In genomic region chr11:116371894-116372450, GRCm38 (mm10) we compare ENCODE assay signal across 24 mouse cellular contexts. TPM values are rescaled to one million over a fixed set of nuclear protein-coding genes. Genes with fewer than 3 reads are reported as not detected.
DNase-seq lines count a peak whose midpoint lies in the region; ATAC-seq and TF ChIP-seq lines count a peak whose summit lies in the region.
"Had no signal": no experiment of that assay in that cellular context is flagged by ENCODE, and none has a peak within 500 bp of the region (broad histone marks: within the 10 kb centered on the region; RNA-seq: fewer than 3 reads in every experiment).

No protein-coding gene starts in this region.

- TF ChIP-seq POLR2A in lung, adult 2 months (IDR thresholded peaks at IDR 0.05; ENCODE audit: borderline replicate concordance, extremely low read depth, low read depth, low read length), result no peak

- no peaks in the 10 kb centered on the region for H3K9me3 ChIP-seq in limb, embryonic 11.5 days (ENCODE audit: control insufficient read depth, low read length)
- H3K9me3 ChIP-seq in limb, embryonic 10.5 days (replicated peaks), result no peaks in the 10 kb centered on the region
- H3K9me3 ChIP-seq in ES-E14 (ENCODE audit: control insufficient read depth, insufficient read depth, low read depth, low read length), result no peaks in the 10 kb centered on the region
- H3K9me3 ChIP-seq in stomach, postnatal 0 days (ENCODE audit: control insufficient read depth, low read length), result no peaks in the 10 kb centered on the region
- H3K9me3 ChIP-seq: megakaryocyte, embryonic 14.5 days; midbrain, embryonic 13.5 days had no signal

- in situ Hi-C loops in ES-E14 (cut with MboI; ENCODE audit: low sequenced_read_pairs in 2 of 2, unreplicated experiment in 2 of 2), result no loop called here

- no peak for TF ChIP-seq EP300 in stomach, postnatal 0 days (optimal IDR thresholded peaks at IDR 0.05)

- no peak for TF ChIP-seq CTCF in stomach, postnatal 0 days (IDR thresholded peaks at IDR 0.05; ENCODE audit: low read depth)
- no peak for TF ChIP-seq CTCF in lung, adult 2 months (IDR thresholded peaks at IDR 0.05; ENCODE audit: insufficient read depth, low read length)

- peak overlapping the region; percentile 5; the same call in 1 of the 2 replicates for H3K9ac ChIP-seq in limb, embryonic 11.5 days (ENCODE audit: low read length)
- no peak overlapping the region for H3K9ac ChIP-seq in ES-E14 (ENCODE audit: insufficient read depth, low read depth, low read length, poor library complexity, severe bottlenecking)
- no peak overlapping the region for H3K9ac ChIP-seq in stomach, postnatal 0 days (ENCODE audit: low read length)
- H3K9ac ChIP-seq: forebrain, postnatal 0 days; lung, embryonic 14.5 days; midbrain, embryonic 13.5 days had no signal

- no peaks in the 10 kb centered on the region for H3K36me3 ChIP-seq in limb, embryonic 11.5 days (ENCODE audit: control insufficient read depth, insufficient read depth, low read length)
- no peaks in the 10 kb centered on the region for H3K36me3 ChIP-seq in limb, embryonic 10.5 days
- no peaks in the 10 kb centered on the region for H3K36me3 ChIP-seq in ES-E14 (ENCODE audit: control insufficient read depth, insufficient read depth, low read length, poor library complexity, severe bottlenecking)
- no peaks in the 10 kb centered on the region for H3K36me3 ChIP-seq in stomach, postnatal 0 days (ENCODE audit: control insufficient read depth, insufficient read depth, low read length)

- no peak overlapping the region for H3K4me2 ChIP-seq in limb, embryonic 11.5 days (ENCODE audit: low read depth, severe bottlenecking)
- H3K4me2 ChIP-seq in stomach, postnatal 0 days (replicated peaks; ENCODE audit: low read depth), result no peak overlapping the region
- H3K4me2 ChIP-seq: lung, embryonic 14.5 days; midbrain, embryonic 13.5 days had no signal

- WGBS in limb, embryonic 11.5 days, result 70% methylated on average over 4 of the region's 4 CpGs
- WGBS in limb, embryonic 10.5 days, result 81% methylated on average over 4 of the region's 4 CpGs
- WGBS in stomach, postnatal 0 days, result 70% methylated on average over 4 of the region's 4 CpGs
- 81% methylated on average over 4 of the region's 4 CpGs for WGBS in lung, adult 2 months

- DNase-seq in limb, embryonic 11.5 days (ENCODE audit: low spot score), result no peak
- no peak for DNase-seq in limb, embryonic 10.5 days (ENCODE audit: low spot score)
- peak; percentile 30 for DNase-seq in ES-E14 (ENCODE audit: low read depth, low spot score)
- peak; percentile 30 for DNase-seq in brain, adult 2 months (ENCODE audit: low read depth, low spot score)
- DNase-seq in stomach, postnatal 0 days (ENCODE audit: low spot score), result peak; percentile 57
- no peak for DNase-seq in lung, adult 2 months
- DNase-seq in layer of hippocampus, postnatal 36 days, result no peak
- DNase-seq: adrenal gland, adult 8-10 months; cerebellum, adult 8-10 months; forebrain, postnatal 0 days; gastrocnemius, postnatal 14 days; heart, adult 11 months; kidney, adult 18-20 months; kidney, postnatal 4 days; lung, postnatal 36 days; thymus, postnatal 25 days had no signal

- H3K27me3 ChIP-seq in limb, embryonic 11.5 days (ENCODE audit: control insufficient read depth, insufficient read depth, low read length), result no peaks in the 10 kb centered on the region
- H3K27me3 ChIP-seq in limb, embryonic 10.5 days (ENCODE audit: low read depth, poor library complexity, severe bottlenecking), result no peaks in the 10 kb centered on the region
- no peaks in the 10 kb centered on the region for H3K27me3 ChIP-seq in stomach, postnatal 0 days (ENCODE audit: control insufficient read depth, insufficient read depth, low read length)
- H3K27me3 ChIP-seq: megakaryocyte, embryonic 14.5 days; midbrain, embryonic 13.5 days; Patski had no signal

- H3K4me3 ChIP-seq in limb, embryonic 11.5 days (ENCODE audit: low read depth, low read length), result no peak overlapping the region
- H3K4me3 ChIP-seq in limb, embryonic 10.5 days, result no peak overlapping the region
- no peak overlapping the region for H3K4me3 ChIP-seq in ES-E14 (ENCODE audit: insufficient read depth in 1 of 2, low read depth in 1 of 2, low read length in 2 of 2, poor library complexity in 1 of 2, severe bottlenecking in 1 of 2)
- H3K4me3 ChIP-seq in stomach, postnatal 0 days (ENCODE audit: low read depth, low read length), result no peak overlapping the region
- H3K4me3 ChIP-seq in lung, adult 2 months (replicated peaks; ENCODE audit: extremely low read depth, low read depth, low read length), result no peak overlapping the region
- H3K4me3 ChIP-seq: left cerebral cortex, adult 2 months; megakaryocyte, embryonic 14.5 days; midbrain, embryonic 13.5 days had no signal

- no peaks in the 10 kb centered on the region for H3K4me1 ChIP-seq in limb, embryonic 11.5 days (ENCODE audit: control insufficient read depth, insufficient read depth, low read length)
- H3K4me1 ChIP-seq in limb, embryonic 10.5 days, result peaks cover 13% of the 10 kb centered on the region
- peaks cover 0 to 10% of the 10 kb centered on the region in 2 experiments; a peak in 2 of 4 replicates for H3K4me1 ChIP-seq in ES-E14 (ENCODE audit: control insufficient read depth in 2 of 2, insufficient read depth in 2 of 2, low read length in 2 of 2, poor library complexity in 1 of 2)
- no peaks in the 10 kb centered on the region for H3K4me1 ChIP-seq in stomach, postnatal 0 days (replicated peaks; ENCODE audit: control insufficient read depth, insufficient read depth)
- H3K4me1 ChIP-seq in lung, adult 2 months (ENCODE audit: control insufficient read depth, insufficient read depth, low read length), result peaks cover 2% of the 10 kb centered on the region; the same call in 1 of the 2 replicates
- H3K4me1 ChIP-seq: midbrain, embryonic 13.5 days had no signal

- no peak overlapping the region for H3K27ac ChIP-seq in limb, embryonic 11.5 days (replicated peaks; ENCODE audit: low read depth, low read length)
- no peak overlapping the region for H3K27ac ChIP-seq in limb, embryonic 10.5 days
- peak overlapping the region; percentile 70; the same call in 1 of the 2 replicates for H3K27ac ChIP-seq in ES-E14 (ENCODE audit: insufficient read depth, low read depth, low read length, poor library complexity, severe bottlenecking)
- H3K27ac ChIP-seq in stomach, postnatal 0 days (replicated peaks), result peak overlapping the region; percentile 49; the same call in 1 of the 2 replicates
- H3K27ac ChIP-seq: hindbrain, postnatal 0 days; left cerebral cortex, adult 2 months; midbrain, embryonic 13.5 days had no signal

- ATAC-seq in limb, embryonic 11.5 days (ENCODE audit: insufficient number of reproducible peaks, low FRiP score, low TSS enrichment, low read depth), result no peak
- ATAC-seq in stomach, postnatal 0 days (ENCODE audit: low FRiP score, low TSS enrichment), result peak; percentile 91
- ATAC-seq: activated CD4-positive, CD25-positive, alpha-beta regulatory T cell, adult 4 months; forebrain, postnatal 0 days; hindbrain, postnatal 0 days; midbrain, embryonic 13.5 days; Patski had no signal

TF ChIP-seq in ES-E14, 5 proteins besides CTCF, POLR2A, EP300 and RAD21:
- TF ChIP-seq CHD2 (IDR thresholded peaks at IDR 0.05; ENCODE audit: low read depth, low read length), result no peak
- TF ChIP-seq ZNF384 (IDR thresholded peaks at IDR 0.05; ENCODE audit: low read depth, low read length), result 0 out of 2 replicates have a peak, but pooled peaks have one; percentile 10

RNA-seq across cellular contexts. Expression of gene Foxj1, which starts 36.8 kb away (rescaled TPM):
- 0.09 and 0.20 TPM in 2 replicates for polyA plus RNA-seq in limb, embryonic 11.5 days (2014; fragmentation: Nextera tagmentation; extraction: Ambion mirVana)
- polyA plus RNA-seq in limb, embryonic 10.5 days (2016; fragmentation: Nextera tagmentation; extraction: Ambion mirVana), result 0.68 and 1.5 TPM in 2 replicates
- 0.67 and 1.2 TPM in 2 replicates for total RNA-seq in ES-E14 (2012; rRNA removed)
- 0.19 and 0.40 TPM in 2 replicates for polyA plus RNA-seq in stomach, postnatal 0 days (2015; fragmentation: Nextera tagmentation; extraction: Ambion mirVana)
- 78.4 and 114 TPM in 2 replicates for polyA plus RNA-seq in lung, adult 2 months (2012; rRNA removed)
- 1 to 10 TPM; 4.3 to 5.8 TPM for total RNA-seq in layer of hippocampus, postnatal 36 days (2021)
- total RNA-seq: hematopoietic stem cell, adult 5-6 weeks had no signal
- polyA plus RNA-seq: activated CD4-positive, CD25-positive, alpha-beta regulatory T cell, adult 4 months had no signal

RNA-seq across cellular contexts. Expression of gene Rnf157, which starts 40.9 kb away (rescaled TPM):
- polyA plus RNA-seq in limb, embryonic 11.5 days (2014; fragmentation: Nextera tagmentation; extraction: Ambion mirVana), result 20.8 and 23.2 TPM in 2 replicates
- polyA plus RNA-seq in limb, embryonic 10.5 days (2016; fragmentation: Nextera tagmentation; extraction: Ambion mirVana), result 11.1 and 18.3 TPM in 2 replicates
- total RNA-seq in ES-E14 (2012; rRNA removed), result 3.7 and 6.1 TPM in 2 replicates
- 2.8 and 3.0 TPM in 2 replicates for polyA plus RNA-seq in stomach, postnatal 0 days (2015; fragmentation: Nextera tagmentation; extraction: Ambion mirVana)
- polyA plus RNA-seq in lung, adult 2 months (2012; rRNA removed), result 3.0 and 3.6 TPM in 2 replicates
- 100 to 1,000 TPM; 212 to 247 TPM for total RNA-seq in layer of hippocampus, postnatal 36 days (2021)

Comparison
In these comparisons a context has a peak if more than half of its experiments do, and no peak if none do; other contexts are left out.
1. DNase-seq: peak in ES-E14 (single experiment), brain, adult 2 months (single experiment) and stomach, postnatal 0 days (single experiment); none in limb, embryonic 11.5 days (single experiment), limb, embryonic 10.5 days (single experiment), lung, adult 2 months (single experiment) and layer of hippocampus, postnatal 36 days (0 of 2).
2. H3K27ac ChIP-seq: peak in ES-E14 (single experiment) and stomach, postnatal 0 days (single experiment); none in limb, embryonic 11.5 days (single experiment) and limb, embryonic 10.5 days (single experiment).
3. RNA of gene Foxj1, which starts 36.8 kb away (polyA plus RNA-seq): 78.4 to 114 TPM in lung, adult 2 months; 0.68 to 1.5 TPM in limb, embryonic 10.5 days, 0.09 to 0.20 TPM in limb, embryonic 11.5 days and 0.19 to 0.40 TPM in stomach, postnatal 0 days; every median in the first group is over 10 times any median in the second.